Mouse (Mus musculus): ENCODE results near the gene Thrap3. TPM values are rescaled to one million over a fixed set of nuclear protein-coding genes. Genes with fewer than 3 reads are reported as not detected.
"Not testable (repeated sequence)": the region's sequence is repeated elsewhere in the genome, so short reads cannot be mapped to it uniquely, and the experiment has no call there.

The Thrap3 gene
- polyA plus RNA-seq, 1 experiment: 103 TPM

- DNase-seq (ENCODE audit: extremely low spot score in 1 of 2, low spot score in 1 of 2): no peak
These were observed 17.5 kb upstream of the Thrap3 start for GRCm38 (mm10) chr4:126220045-126220444.

- DNase-seq (ENCODE audit: extremely low spot score in 1 of 2, low spot score in 1 of 2): not testable (repeated sequence)
These were observed 17.0 kb upstream of the Thrap3 start for GRCm38 (mm10) chr4:126219540-126219939.

- no peak for DNase-seq (ENCODE audit: extremely low spot score in 1 of 2, low spot score in 1 of 2)
These were observed 15.2 kb upstream of the Thrap3 start for GRCm38 (mm10) chr4:126217771-126218170.

- no peak for DNase-seq (ENCODE audit: extremely low spot score in 1 of 2, low spot score in 1 of 2)
These were observed 4.5 kb upstream of the Thrap3 start for GRCm38 (mm10) chr4:126207081-126207480.

GRCm38 (mm10) chr4:126205386-126205785 is 2.8 kb upstream of the Thrap3 start:
- DNase-seq (ENCODE audit: extremely low spot score in 1 of 2, low spot score in 1 of 2): no peak

- no peak for DNase-seq (ENCODE audit: extremely low spot score in 1 of 2, low spot score in 1 of 2)
These were observed 2.2 kb upstream of the Thrap3 start for GRCm38 (mm10) chr4:126204661-126205230.

- no peak for DNase-seq (ENCODE audit: extremely low spot score in 1 of 2, low spot score in 1 of 2)
These were observed 1.5 kb upstream of the Thrap3 start for GRCm38 (mm10) chr4:126204016-126204415.

- DNase-seq (ENCODE audit: extremely low spot score in 1 of 2, low spot score in 1 of 2): no peak
These were observed 856 bp upstream of the Thrap3 start for GRCm38 (mm10) chr4:126203336-126203895.

GRCm38 (mm10) chr4:126201514-126202302 is 852 bp downstream of the Thrap3 start:
- peak in 1 of 2 experiments; percentile 16 for DNase-seq (ENCODE audit: extremely low spot score in 1 of 2, low spot score in 1 of 2)

GRCm38 (mm10) chr4:126200656-126201055 is 1.9 kb downstream of the Thrap3 start:
- no peak for DNase-seq (ENCODE audit: extremely low spot score in 1 of 2, low spot score in 1 of 2)

- no peak for DNase-seq (ENCODE audit: extremely low spot score in 1 of 2, low spot score in 1 of 2)
These were observed 2.5 kb downstream of the Thrap3 start for GRCm38 (mm10) chr4:126200036-126200435.

- DNase-seq (ENCODE audit: extremely low spot score in 1 of 2, low spot score in 1 of 2): no peak
These were observed 3.0 kb downstream of the Thrap3 start for GRCm38 (mm10) chr4:126199556-126199955.

GRCm38 (mm10) chr4:126197485-126197884 is 5.1 kb downstream of the Thrap3 start:
- no peak for DNase-seq (ENCODE audit: extremely low spot score in 1 of 2, low spot score in 1 of 2)

GRCm38 (mm10) chr4:126194916-126195315 is 7.6 kb downstream of the Thrap3 start:
- no peak for DNase-seq (ENCODE audit: extremely low spot score in 1 of 2, low spot score in 1 of 2)

GRCm38 (mm10) chr4:126194216-126194615 is 8.3 kb downstream of the Thrap3 start:
- DNase-seq (ENCODE audit: extremely low spot score in 1 of 2, low spot score in 1 of 2): no peak

- no peak for DNase-seq (ENCODE audit: extremely low spot score in 1 of 2, low spot score in 1 of 2)
These were observed 11.9 kb downstream of the Thrap3 start for GRCm38 (mm10) chr4:126190636-126191035.

- DNase-seq (ENCODE audit: extremely low spot score in 1 of 2, low spot score in 1 of 2): no peak
These were observed 15.5 kb downstream of the Thrap3 start for GRCm38 (mm10) chr4:126187096-126187495.

GRCm38 (mm10) chr4:126183034-126183433 is 19.5 kb downstream of the Thrap3 start:
- DNase-seq (ENCODE audit: extremely low spot score in 1 of 2, low spot score in 1 of 2): no peak

GRCm38 (mm10) chr4:126181170-126181957 is 21.2 kb downstream of the Thrap3 start:
- peak in 1 of 2 experiments; percentile 64 for DNase-seq (ENCODE audit: extremely low spot score in 1 of 2, low spot score in 1 of 2)

GRCm38 (mm10) chr4:126175980-126176379 is 26.6 kb downstream of the Thrap3 start:
- DNase-seq (ENCODE audit: extremely low spot score in 1 of 2, low spot score in 1 of 2): not testable (repeated sequence)

GRCm38 (mm10) chr4:126173800-126174199 is 28.8 kb downstream of the Thrap3 start:
- no peak for DNase-seq (ENCODE audit: extremely low spot score in 1 of 2, low spot score in 1 of 2)
